Mouse (Mus musculus) frontal cortex, adult (tissue): ENCODE results near the gene Ankrd35.
"Not testable (repeated sequence)": the region's sequence is repeated elsewhere in the genome, so short reads cannot be mapped to it uniquely, and the experiment has no call there.

Experiments used
- ATAC-seq: cut with Nextera tagmentation; 2 replicates; pipeline ENCODE4 v1.9.2; 2017; ENCODE audit warnings: mild to moderate bottlenecking, moderate library complexity, mixed read lengths; ENCODE audit not compliant: low TSS enrichment

Ankrd35 gene

GRCm38 (mm10) chr3:96669727-96670468, at the start of gene Ankrd35:
Gene Ankrd35 (plus strand): TSS chr3:96670131.
- ATAC-seq, result peak; percentile 90

- ATAC-seq, result no peak
Measured at GRCm38 (mm10) chr3:96623201-96623600, 46.7 kb upstream of the Ankrd35 start.

GRCm38 (mm10) chr3:96629729-96630600, 40.0 kb upstream of the Ankrd35 start, which contains the start of gene Rbm8a:
Gene Rbm8a (plus strand): TSS chr3:96629933.
- ATAC-seq, result peak; percentile 97

GRCm38 (mm10) chr3:96632058-96632457, 37.9 kb upstream of the Ankrd35 start:
- ATAC-seq, result no peak

GRCm38 (mm10) chr3:96634015-96634414, 35.9 kb upstream of the Ankrd35 start:
- no peak for ATAC-seq

GRCm38 (mm10) chr3:96634928-96635879, 34.7 kb upstream of the Ankrd35 start, which contains the start of the genes Pex11b and Gm42957:
Gene Pex11b (plus strand): TSS chr3:96635376.
Gene Gm42957 (plus strand): TSS chr3:96635474.
- peak; percentile 86 for ATAC-seq

GRCm38 (mm10) chr3:96635906-96636305, 34.0 kb upstream of the Ankrd35 start:
- ATAC-seq, result peak; percentile 8; the same call in 1 of the 2 replicates

GRCm38 (mm10) chr3:96636448-96636847, 33.5 kb upstream of the Ankrd35 start:
- no peak for ATAC-seq

GRCm38 (mm10) chr3:96639219-96639618, 30.7 kb upstream of the Ankrd35 start:
- 0 out of 2 replicates have a peak, but pooled peaks have one; percentile 36 for ATAC-seq

- ATAC-seq, result 0 out of 2 replicates have a peak, but pooled peaks have one; percentile 64
Measured at GRCm38 (mm10) chr3:96645018-96645649, 24.8 kb upstream of the Ankrd35 start, which contains the start of gene Itga10. Gene Itga10 (plus strand): TSS chr3:96645584.

GRCm38 (mm10) chr3:96647365-96647764, 22.6 kb upstream of the Ankrd35 start:
- no peak for ATAC-seq

- ATAC-seq, result no peak
Measured at GRCm38 (mm10) chr3:96660901-96661300, 9.0 kb upstream of the Ankrd35 start.

GRCm38 (mm10) chr3:96662731-96663316, 7.1 kb upstream of the Ankrd35 start:
- no peak for ATAC-seq

- ATAC-seq, result peak; percentile 94
Measured at GRCm38 (mm10) chr3:96663432-96664239, 6.3 kb upstream of the Ankrd35 start.

- ATAC-seq, result not testable (repeated sequence)
Measured at GRCm38 (mm10) chr3:96665732-96666363, 4.1 kb upstream of the Ankrd35 start.

GRCm38 (mm10) chr3:96666916-96667315, 3.0 kb upstream of the Ankrd35 start:
- ATAC-seq, result no peak

GRCm38 (mm10) chr3:96667316-96667715, 2.6 kb upstream of the Ankrd35 start:
- no peak for ATAC-seq

GRCm38 (mm10) chr3:96668424-96669067, 1.4 kb upstream of the Ankrd35 start:
- no peak for ATAC-seq
